Mouse (Mus musculus) lung, embryonic 15.5 days (tissue): Measurements from ENCODE around the gene Cyb561. TPM values are rescaled to one million over a fixed set of nuclear protein-coding genes. Genes with fewer than 3 reads are reported as not detected.

ENCODE experiments used
- ATAC-seq: fragments of 200-750 bp; cut with Nextera tagmentation; 2 replicates; pipeline ENCODE4 v1.8.0; 2017; ENCODE audit warnings: moderate number of reproducible peaks, borderline replicate concordance; ENCODE audit not compliant: low FRiP score, low TSS enrichment; ENCODE audit errors: extremely low read depth
- H3K27ac ChIP-seq: fragments of 300-500 bp; sonication (generic); 2 replicates; pipeline ENCODE4 v1.5.1; 2015; ENCODE audit warnings: moderate library complexity, mild to moderate bottlenecking, inconsistent platforms
- H3K27me3 ChIP-seq: fragments of 300-500 bp; sonication (generic); 2 replicates; pipeline ENCODE4 v1.6.1; 2015; ENCODE audit warnings: inconsistent platforms
- H3K36me3 ChIP-seq: fragments of 300-500 bp; sonication (generic); 2 replicates; pipeline ENCODE4 v1.6.1; 2015; ENCODE audit warnings: inconsistent platforms
- H3K4me1 ChIP-seq: fragments of 300-500 bp; sonication (generic); 2 replicates; pipeline ENCODE4 v1.6.1; 2015; ENCODE audit warnings: inconsistent platforms
- H3K4me2 ChIP-seq: fragments of 300-500 bp; sonication (generic); 2 replicates; pipeline ENCODE4 v1.6.1; 2015; ENCODE audit warnings: inconsistent platforms, mild to moderate bottlenecking, moderate library complexity
- H3K4me3 ChIP-seq: fragments of 300-500 bp; sonication (generic); 2 replicates; pipeline ENCODE4 v1.5.1; 2015; ENCODE audit warnings: mild to moderate bottlenecking, inconsistent platforms
- H3K9ac ChIP-seq: fragments of 300-500 bp; sonication (generic); 2 replicates; pipeline ENCODE4 v1.6.1; 2015; ENCODE audit warnings: inconsistent platforms
- H3K9me3 ChIP-seq: fragments of 300-500 bp; sonication (generic); 2 replicates; pipeline ENCODE4 v1.6.1; 2016; ENCODE audit warnings: inconsistent platforms
- WGBS: fragments of 180-500 bp; shearing (Covaris S2); methylation state at CpG from one replicate; pipeline ENCODE4 v1.1.7; 2015; 5-methylcytosine and 5-hydroxymethylcytosine counted together
- polyA plus RNA-seq: library from polyadenylated mRNA; unstranded; fragments of >200 nt; fragmentation: Nextera tagmentation; extraction: Ambion mirVana; gene quantifications from 2 replicates; pipeline ENCODE4 v1.2.1, GENCODE M21; 2015

Cyb561 gene
- polyA plus RNA-seq, 1 experiment from 2014 or later: 39.8 TPM

DNA sequence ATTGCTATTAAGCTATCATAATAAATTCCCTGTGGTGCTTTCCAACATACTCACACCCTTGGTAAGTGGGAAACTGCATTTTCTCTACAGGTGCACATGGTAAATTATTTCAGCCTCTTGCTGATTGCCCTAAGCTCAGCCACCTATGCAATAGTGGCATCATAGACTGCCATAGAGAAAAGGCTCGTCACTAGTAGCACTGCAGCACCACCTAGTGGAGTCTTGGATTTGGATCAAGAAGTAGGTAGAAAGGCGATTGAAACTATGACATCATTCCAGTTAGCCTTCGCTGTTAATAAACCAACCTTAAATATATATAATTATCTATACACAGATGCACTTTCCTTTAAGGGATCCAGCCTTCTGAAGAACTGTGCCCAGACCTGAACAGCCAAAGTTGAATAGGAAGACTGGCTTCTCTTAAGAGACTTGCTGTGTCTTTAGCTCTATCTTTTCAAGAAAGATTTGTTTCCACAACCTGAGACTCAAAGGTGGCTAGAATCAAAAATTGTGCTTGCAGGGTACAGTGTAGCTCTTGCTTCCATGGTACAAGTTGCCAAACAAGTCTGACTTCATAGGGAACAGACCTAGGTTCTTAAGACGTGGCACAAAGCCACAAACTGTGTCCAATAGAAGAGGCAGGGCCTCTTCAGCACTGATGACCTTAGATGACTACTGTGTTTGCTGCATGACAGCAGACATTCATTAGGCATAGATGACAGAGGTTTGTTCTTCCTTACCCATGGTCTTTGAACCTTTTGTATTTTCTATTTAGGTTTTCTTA lies 41.4 kb downstream of the Cyb561 start:
- H3K9me3 ChIP-seq: no peaks in the 10 kb centered on the region
- H3K4me2 ChIP-seq: no peak overlapping the region
- 26% methylated on average over 4 of the region's 4 CpGs for WGBS
- H3K9ac ChIP-seq: no peak overlapping the region
- H3K27me3 ChIP-seq: no peaks in the 10 kb centered on the region
- ATAC-seq: peak; percentile 35; the same call in 1 of the 2 replicates
- H3K36me3 ChIP-seq: peaks cover 22% of the 10 kb centered on the region; the same call in 1 of the 2 replicates
- peaks cover 6% of the 10 kb centered on the region; the same call in 1 of the 2 replicates for H3K4me1 ChIP-seq
- no peak overlapping the region for H3K27ac ChIP-seq
- H3K4me3 ChIP-seq: no peak overlapping the region

DNA sequence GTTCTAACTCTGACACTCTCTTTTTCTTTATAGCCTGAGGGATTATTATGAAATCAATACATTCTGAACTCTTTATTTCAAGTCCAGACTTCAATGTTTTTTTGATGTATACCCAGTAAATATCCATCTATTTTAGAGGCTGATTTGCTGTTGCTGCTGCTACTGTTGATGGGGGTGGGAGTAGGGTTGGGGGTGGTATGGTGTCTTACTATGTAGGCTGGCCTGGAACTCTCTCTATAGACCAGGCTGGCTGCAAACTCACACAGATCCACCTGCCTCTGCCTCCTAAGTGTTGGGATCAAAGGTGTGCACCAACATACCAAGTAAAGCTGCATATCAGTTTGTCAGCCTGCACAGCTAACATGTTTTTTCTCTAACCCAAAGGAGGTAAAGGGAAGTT lies 42.0 kb downstream of the Cyb561 start:
- H3K9ac ChIP-seq: no peak overlapping the region
- no peaks in the 10 kb centered on the region for H3K27me3 ChIP-seq
- peaks cover 9% of the 10 kb centered on the region; the same call in 1 of the 2 replicates for H3K4me1 ChIP-seq
- no peak overlapping the region for H3K4me2 ChIP-seq
- no peak overlapping the region for H3K27ac ChIP-seq
- H3K9me3 ChIP-seq: no peaks in the 10 kb centered on the region
- ATAC-seq: no peak
- H3K4me3 ChIP-seq: no peak overlapping the region
- peaks cover 20% of the 10 kb centered on the region; the same call in 1 of the 2 replicates for H3K36me3 ChIP-seq

DNA sequence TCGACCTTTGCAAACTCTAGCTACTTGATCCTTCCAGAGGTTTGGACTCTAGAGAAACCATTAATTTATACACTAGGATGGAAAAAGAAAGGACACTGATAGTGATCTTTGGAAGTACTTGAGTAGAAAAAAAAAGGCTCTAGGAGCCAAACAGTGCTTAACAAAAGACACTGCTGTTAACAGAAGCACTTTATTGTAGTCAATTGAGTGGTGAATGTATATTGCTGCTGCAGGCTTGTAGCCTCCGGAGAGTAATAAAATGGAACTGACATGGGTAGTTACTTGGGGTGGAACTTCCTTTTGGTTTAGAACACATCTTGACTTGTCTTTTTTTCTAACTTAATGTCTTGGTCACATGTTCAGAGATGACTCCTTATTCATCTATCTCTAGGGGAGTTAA lies 43.5 kb downstream of the Cyb561 start:
- Histone ChIP-seq H3K4me1 (peaks cover 10% of the 10 kb centered on the region; the same call in 1 of the 2 replicates), H3K36me3 (peaks cover 17% of the 10 kb centered on the region; the same call in 1 of the 2 replicates), H3K9me3 (no peaks in the 10 kb centered on the region), H3K4me3 (no peak overlapping the region), H3K27me3 (no peaks in the 10 kb centered on the region), H3K27ac (no peak overlapping the region), H3K9ac (no peak overlapping the region), H3K4me2 (no peak overlapping the region)
- no peak for ATAC-seq
- WGBS: 64% methylated on average over 2 of the region's 2 CpGs

DNA sequence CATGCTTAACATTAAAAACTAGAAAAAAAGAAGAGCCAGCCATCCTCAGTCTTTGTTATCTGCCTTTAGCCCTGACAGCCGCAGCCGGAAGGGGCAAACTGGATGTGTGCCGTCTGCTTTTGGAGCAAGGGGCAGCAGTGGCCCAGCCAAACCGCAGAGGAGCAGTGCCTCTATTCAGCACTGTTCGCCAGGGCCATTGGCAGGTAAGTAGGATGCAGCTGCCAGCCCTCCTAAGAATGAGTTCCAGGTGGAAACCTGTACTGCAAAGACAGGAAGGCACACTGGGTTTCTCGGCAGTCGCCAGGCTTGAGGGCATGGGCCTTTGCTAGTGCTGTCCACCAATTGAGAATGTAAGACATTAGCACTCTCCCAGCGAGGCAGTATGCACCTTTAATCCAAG lies 44.2 kb downstream of the Cyb561 start:
- H3K9ac ChIP-seq: no peak overlapping the region
- ATAC-seq: no peak
- 76% methylated on average over 8 of the region's 8 CpGs for WGBS

DNA sequence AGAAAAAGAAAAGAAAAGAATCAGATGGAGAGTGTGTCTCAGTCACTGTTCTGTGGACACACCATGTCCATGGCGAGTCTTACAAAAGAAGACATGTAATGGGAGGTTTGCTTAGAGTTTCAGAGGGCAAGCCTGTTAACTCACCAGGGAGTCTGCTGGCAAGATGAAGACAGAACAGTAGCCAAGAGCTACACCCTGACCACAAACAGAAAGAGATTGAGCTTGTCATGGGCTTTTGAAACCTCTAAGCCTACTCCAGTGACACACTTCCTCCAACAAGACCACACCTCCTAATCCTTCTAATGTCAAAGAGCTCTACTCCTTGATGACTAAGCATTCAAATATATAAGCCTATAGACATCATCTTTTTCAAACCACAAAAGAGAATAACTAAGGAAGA lies 45.8 kb downstream of the Cyb561 start:
- no peak overlapping the region for H3K4me3 ChIP-seq
- WGBS: 96% methylated on average over 1 of the region's 1 CpGs
- no peaks in the 10 kb centered on the region for H3K9me3 ChIP-seq
- no peaks in the 10 kb centered on the region for H3K27me3 ChIP-seq
- no peak overlapping the region for H3K27ac ChIP-seq
- peaks cover 23% of the 10 kb centered on the region for H3K4me1 ChIP-seq
- H3K36me3 ChIP-seq: peaks cover 9% of the 10 kb centered on the region; the same call in 1 of the 2 replicates
- no peak overlapping the region for H3K9ac ChIP-seq
- no peak for ATAC-seq
- H3K4me2 ChIP-seq: no peak overlapping the region

More for the DNA sequence above, 44.2 kb downstream of the Cyb561 start:
- H3K4me3 ChIP-seq: no peak overlapping the region
- peaks cover 12% of the 10 kb centered on the region; the same call in 1 of the 2 replicates for H3K4me1 ChIP-seq
- no peak overlapping the region for H3K27ac ChIP-seq
- H3K4me2 ChIP-seq: no peak overlapping the region
- H3K36me3 ChIP-seq: peaks cover 16% of the 10 kb centered on the region; the same call in 1 of the 2 replicates
- H3K27me3 ChIP-seq: no peaks in the 10 kb centered on the region
- no peaks in the 10 kb centered on the region for H3K9me3 ChIP-seq

DNA sequence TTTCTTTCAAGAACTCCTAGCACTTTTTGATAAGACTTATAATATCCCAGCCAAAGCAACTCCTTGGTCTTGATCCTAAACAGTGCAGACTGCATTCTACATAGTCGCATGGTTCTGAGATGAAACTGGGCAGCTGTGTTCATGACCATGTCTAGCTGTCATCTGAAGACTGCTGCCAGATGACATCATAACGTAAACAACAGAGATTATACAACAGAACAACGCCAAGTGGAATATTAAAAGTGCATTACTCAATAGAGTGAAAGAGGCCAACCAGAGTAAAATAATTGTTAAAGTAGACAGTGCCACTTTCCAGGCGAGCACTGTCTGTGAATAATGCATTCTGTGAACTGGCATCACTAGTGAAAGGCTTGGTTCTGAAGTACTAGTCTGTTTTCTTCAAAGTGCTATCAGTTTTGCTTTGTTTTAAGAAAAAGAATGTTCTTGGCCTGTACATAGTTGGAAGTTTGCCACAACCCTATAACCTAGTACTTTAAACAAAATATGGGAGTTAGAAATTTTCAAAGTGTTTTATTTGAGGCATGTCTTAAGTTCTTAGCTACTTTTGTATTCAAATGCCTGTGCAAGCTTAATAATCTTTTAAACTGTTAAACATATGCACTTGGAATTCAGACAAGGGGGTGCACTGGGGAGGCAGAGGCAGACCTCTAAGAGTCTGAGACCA lies 47.5 kb downstream of the Cyb561 start:
- peaks cover 25% of the 10 kb centered on the region for H3K4me1 ChIP-seq
- no peak overlapping the region for H3K4me3 ChIP-seq
- H3K27ac ChIP-seq: peak overlapping the region; percentile 78
- no peak overlapping the region for H3K4me2 ChIP-seq
- no peaks in the 10 kb centered on the region for H3K9me3 ChIP-seq
- peak; percentile 95 for ATAC-seq
- 32% methylated on average over 4 of the region's 4 CpGs for WGBS
- no peak overlapping the region for H3K9ac ChIP-seq
- H3K36me3 ChIP-seq: peaks cover 9% of the 10 kb centered on the region; the same call in 1 of the 2 replicates
- H3K27me3 ChIP-seq: no peaks in the 10 kb centered on the region

DNA sequence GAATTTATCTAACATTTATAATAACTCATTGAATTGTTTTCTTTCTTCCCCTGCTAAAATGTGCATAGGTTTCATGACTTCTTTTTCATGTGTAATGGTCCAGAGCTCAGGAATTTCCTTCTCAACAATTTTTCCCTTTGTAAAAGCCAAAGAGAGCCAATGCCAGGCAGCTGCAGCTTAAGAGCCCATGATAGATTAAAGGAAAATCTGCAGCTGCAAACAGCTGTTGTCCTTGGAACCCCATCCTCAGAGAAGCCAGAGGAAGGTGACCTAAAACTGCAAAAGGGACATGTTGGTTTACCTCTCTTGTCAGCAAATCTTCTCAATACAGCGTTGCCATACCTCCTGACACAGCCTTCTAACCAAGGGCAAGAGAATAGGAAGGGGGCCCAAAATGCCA lies 50.2 kb downstream of the Cyb561 start:
- Histone ChIP-seq H3K4me2 (no peak overlapping the region), H3K4me3 (no peak overlapping the region), H3K27me3 (no peaks in the 10 kb centered on the region), H3K4me1 (peaks cover 25% of the 10 kb centered on the region), H3K36me3 (peaks cover 4% of the 10 kb centered on the region; the same call in 1 of the 2 replicates), H3K9me3 (no peaks in the 10 kb centered on the region), H3K27ac (0 out of 2 replicates have a peak overlapping the region, but pooled peaks have one; percentile 31), H3K9ac (no peak overlapping the region)
- ATAC-seq: no peak
- 62% methylated on average over 1 of the region's 1 CpGs for WGBS

GRCm38 (mm10) chr11:105901501-105901900 lies 51.6 kb downstream of the Cyb561 start:
- Histone ChIP-seq H3K4me1 (peaks cover 16% of the 10 kb centered on the region), H3K9ac (no peak overlapping the region), H3K36me3 (peaks cover 18% of the 10 kb centered on the region; the same call in 1 of the 2 replicates), H3K27ac (no peak overlapping the region), H3K27me3 (no peaks in the 10 kb centered on the region), H3K4me3 (no peak overlapping the region), H3K4me2 (no peak overlapping the region), H3K9me3 (no peaks in the 10 kb centered on the region)
- WGBS: 50% methylated on average over 2 of the region's 2 CpGs
- ATAC-seq: no peak

DNA sequence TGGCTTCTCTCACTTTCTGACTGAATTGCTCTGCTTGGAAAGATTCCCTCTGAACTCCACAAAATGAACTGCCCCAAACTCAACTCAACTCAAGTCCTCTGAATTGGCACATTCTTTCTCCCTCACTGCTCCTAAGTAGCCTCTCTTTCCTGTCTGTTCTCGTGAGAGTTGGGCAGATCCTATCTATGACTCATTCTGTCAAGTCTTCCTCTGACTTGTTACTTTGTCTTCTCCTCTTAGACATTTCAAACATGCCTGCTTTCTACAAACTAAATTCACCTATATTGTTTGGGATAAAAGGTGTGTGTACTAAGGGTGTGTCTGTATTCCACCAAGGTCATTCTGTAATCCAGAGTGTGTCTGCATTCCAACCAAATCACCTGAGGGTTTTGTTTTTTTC lies 54.0 kb downstream of the Cyb561 start:
- Histone ChIP-seq H3K4me2 (no peak overlapping the region), H3K4me1 (peaks cover 13% of the 10 kb centered on the region), H3K9me3 (no peaks in the 10 kb centered on the region), H3K27me3 (no peaks in the 10 kb centered on the region), H3K9ac (no peak overlapping the region), H3K27ac (no peak overlapping the region), H3K4me3 (no peak overlapping the region), H3K36me3 (0 out of 2 replicates have a peak, but pooled peaks cover 14% of the 10 kb centered on the region)
- 25% methylated on average over 1 of the region's 1 CpGs for WGBS
- ATAC-seq: no peak

GRCm38 (mm10) chr11:105887281-105887680 lies 65.9 kb downstream of the Cyb561 start:
- peak; percentile 83; the same call in 1 of the 2 replicates for ATAC-seq
- no peaks in the 10 kb centered on the region for H3K9me3 ChIP-seq
- 0 out of 2 replicates have a peak, but pooled peaks cover 3% of the 10 kb centered on the region for H3K4me1 ChIP-seq
- no peak overlapping the region for H3K27ac ChIP-seq
- H3K4me3 ChIP-seq: no peak overlapping the region
- WGBS: 41% methylated on average over 1 of the region's 1 CpGs
- no peak overlapping the region for H3K4me2 ChIP-seq
- no peak overlapping the region for H3K9ac ChIP-seq
- no peaks in the 10 kb centered on the region for H3K27me3 ChIP-seq
- peaks cover 7% of the 10 kb centered on the region; the same call in 1 of the 2 replicates for H3K36me3 ChIP-seq

DNA sequence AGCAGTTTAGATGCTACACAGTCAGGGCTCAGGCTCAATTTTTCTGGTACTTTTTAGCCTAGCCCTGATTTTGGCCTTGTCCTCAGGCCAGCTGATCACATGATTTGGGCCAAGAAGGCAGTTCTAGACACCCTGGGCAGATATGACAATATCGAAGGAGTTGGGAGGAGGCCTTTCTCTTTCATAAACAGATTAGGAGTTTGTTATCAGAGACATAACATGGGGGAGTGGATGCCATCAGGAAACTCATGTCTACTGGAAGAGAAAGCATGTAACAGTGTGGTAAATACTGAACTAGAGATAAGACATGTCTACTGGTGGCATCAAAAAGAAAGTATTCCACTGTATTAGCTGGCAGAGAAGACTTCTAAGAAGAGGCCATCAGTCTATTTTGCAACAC lies 67.6 kb downstream of the Cyb561 start:
- no peak overlapping the region for H3K4me3 ChIP-seq
- ATAC-seq: no peak
- no peaks in the 10 kb centered on the region for H3K27me3 ChIP-seq
- H3K27ac ChIP-seq: no peak overlapping the region
- no peak overlapping the region for H3K9ac ChIP-seq
- 0 out of 2 replicates have a peak, but pooled peaks cover 3% of the 10 kb centered on the region for H3K4me1 ChIP-seq
- no peak overlapping the region for H3K4me2 ChIP-seq
- peaks cover 7% of the 10 kb centered on the region; the same call in 1 of the 2 replicates for H3K36me3 ChIP-seq
- no peaks in the 10 kb centered on the region for H3K9me3 ChIP-seq
- WGBS: 54% methylated on average over 1 of the region's 1 CpGs
